Mouse (Mus musculus) mouse embryonic stem cell (cell line): ENCODE results near the gene Olfr557.

Experiments
- in situ Hi-C, 2 experiments: fragments of 300-500 bp; cut with MboI; formaldehyde crosslinking; loops; 1 replicate in 1 of 2; 3 replicates in 1 of 2; pipeline ENCODE4 v1.14.3; 2019 to 2020; ENCODE audit warnings: low sequenced_read_pairs in 2 of 2, low pct_unique_long_range_greater_than_20kb in 1 of 2, mixed read lengths in 1 of 2; ENCODE audit not compliant: unreplicated experiment in 1 of 2

Gene Olfr557

GRCm38 (mm10) chr7:102695358-102696125 is at the start of gene Olfr557:
Gene Olfr557, plus strand, starts transcription at chr7:102695910.
- in situ Hi-C loops, result loop anchor here (10.0 to 25.0 kb wide), 2 partner anchors 183 to 219 kb away; partner anchors contain the start of gene Olfr571 (in 1 of the 2)

GRCm38 (mm10) chr7:102658523-102658922 is 37.2 kb upstream of the Olfr557 start, which contains the start of gene Olfr555:
Gene Olfr555, plus strand, starts transcription at chr7:102658823.
- in situ Hi-C loops, result no loop called here

- in situ Hi-C loops, result no loop called here
Observed at GRCm38 (mm10) chr7:102664599-102664998, 31.1 kb upstream of the Olfr557 start, which contains the start of gene Olfr556. Gene Olfr556, plus strand, starts transcription at chr7:102664899.

- in situ Hi-C loops, result no loop called here
Observed at GRCm38 (mm10) chr7:102665378-102665777, 30.3 kb upstream of the Olfr557 start.

- in situ Hi-C loops, result loop anchor here in 1 of 2 experiments (25.0 kb wide), 1 partner anchor 164 kb away; no protein-coding TSS in a partner anchor
Observed at GRCm38 (mm10) chr7:102676225-102676624, 19.5 kb upstream of the Olfr557 start.

- in situ Hi-C loops, result loop anchor here (10.0 to 25.0 kb wide), 2 partner anchors 170 to 177 kb away; no protein-coding TSS in a partner anchor
Observed at GRCm38 (mm10) chr7:102681916-102682315, 13.8 kb upstream of the Olfr557 start.

GRCm38 (mm10) chr7:102686944-102687501 is 8.7 kb upstream of the Olfr557 start, which contains the start of gene Trim68:
Gene Trim68, minus strand, starts transcription at chr7:102687327.
- in situ Hi-C loops, result loop anchor here (10.0 to 25.0 kb wide), 2 partner anchors 175 to 182 kb away; no protein-coding TSS in a partner anchor

- in situ Hi-C loops, result loop anchor here (10.0 to 25.0 kb wide), 2 partner anchors 186 to 216 kb away; partner anchors contain the start of gene Olfr571 (in 1 of the 2)
Observed at GRCm38 (mm10) chr7:102698461-102698860, 2.8 kb downstream of the Olfr557 start.

- in situ Hi-C loops, result no loop called here
Observed at GRCm38 (mm10) chr7:102701915-102702314, 6.2 kb downstream of the Olfr557 start, which contains the start of gene Olfr558. Gene Olfr558, plus strand, starts transcription at chr7:102702215.

GRCm38 (mm10) chr7:102718970-102719369 is 23.3 kb downstream of the Olfr557 start, which contains the start of gene Olfr33:
Gene Olfr33, minus strand, starts transcription at chr7:102719070.
- in situ Hi-C loops, result no loop called here

GRCm38 (mm10) chr7:102727391-102727790 is 31.7 kb downstream of the Olfr557 start, which contains the start of gene Olfr559:
Gene Olfr559, minus strand, starts transcription at chr7:102727491.
- in situ Hi-C loops, result no loop called here

- in situ Hi-C loops, result no loop called here
Observed at GRCm38 (mm10) chr7:102733793-102734192, 38.1 kb downstream of the Olfr557 start.

GRCm38 (mm10) chr7:102737705-102738104 is 42.0 kb downstream of the Olfr557 start:
- in situ Hi-C loops, result no loop called here
